Mouse (Mus musculus): ENCODE measurements around the gene 4930564D02Rik. TPM values are rescaled to one million over a fixed set of nuclear protein-coding genes. Genes with fewer than 3 reads are reported as not detected.

4930564D02Rik gene
- total RNA-seq, 4 experiments from 2014 or later = not detected

GRCm38 (mm10) chr3:105113859-105114258, 47.2 kb downstream of the 4930564D02Rik start:
- no peak for DNase-seq

DNA sequence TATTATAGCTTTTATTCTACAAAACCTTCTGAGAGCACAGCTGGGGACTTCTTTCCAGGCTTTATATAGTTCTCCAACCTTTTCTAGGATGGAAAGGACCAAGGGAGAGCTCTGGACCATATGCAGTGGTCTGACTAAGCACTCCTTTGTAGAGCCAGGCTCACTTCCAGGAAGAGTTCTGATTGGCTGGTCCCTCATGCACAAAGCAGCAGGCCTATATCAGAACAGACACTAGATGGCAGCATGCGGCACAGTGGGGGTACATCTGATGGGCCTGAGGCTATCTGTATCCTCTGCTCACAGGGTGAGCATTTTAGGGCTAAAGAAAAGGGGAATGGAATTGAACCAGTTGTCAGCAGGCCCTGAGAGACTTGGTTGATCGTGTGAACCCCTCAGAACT, 47.6 kb downstream of the 4930564D02Rik start:
- DNase-seq = peak; percentile 54

- DNase-seq = no peak
Observed at GRCm38 (mm10) chr3:105116596-105116995, 50.0 kb downstream of the 4930564D02Rik start.

- no peak for DNase-seq
Observed at GRCm38 (mm10) chr3:105123776-105124175, 57.1 kb downstream of the 4930564D02Rik start.

- DNase-seq = no peak
Observed at GRCm38 (mm10) chr3:105127881-105128280, 61.2 kb downstream of the 4930564D02Rik start.

Other genes with a start within 250 kb of the 4930564D02Rik start
- gene Mov10, start 248.3 kb upstream of the 4930564D02Rik start, total RNA-seq (2022) = 10 to 100 TPM; 19.8 to 26.6 (median 23.7) TPM
- gene St7l, start 202.8 kb upstream of the 4930564D02Rik start, total RNA-seq (2022) = 10 to 100 TPM; 40.4 to 54.6 (median 43.9) TPM
- 10 to 100 TPM; 59.2 to 71.1 (median 63.4) TPM for gene Capza1, start 202.3 kb upstream of the 4930564D02Rik start, total RNA-seq (2022)
- 10 to 100 TPM; 21.8 to 30.9 (median 26.2) TPM for gene Wnt2b, start 104.9 kb upstream of the 4930564D02Rik start, total RNA-seq (2022)
- 10 to 100 TPM; 15.7 to 29.3 (median 20.8) TPM for gene Cttnbp2nl, start 13.7 kb upstream of the 4930564D02Rik start, total RNA-seq (2022)

All from adrenal gland, adult 8-10 months (tissue).